Mouse (Mus musculus) intestine, embryonic 14.5 days (tissue): ENCODE measurements around the gene Lipt1. TPM values are rescaled to one million over a fixed set of nuclear protein-coding genes. Genes with fewer than 3 reads are reported as not detected.

Experiments
- ATAC-seq: fragments of 200-750 bp; cut with Nextera tagmentation; replicated peaks from 2 replicates; pipeline ENCODE4 v1.8.0; 2017; ENCODE audit warnings: low read depth, moderate number of reproducible peaks, moderate TSS enrichment, moderate library complexity; ENCODE audit not compliant: low FRiP score, low TSS enrichment
- DNase-seq: peaks from one replicate; pipeline ENCODE4 v3.0.0-alpha.2; 2018; ENCODE audit warnings: low spot score
- H3K27ac ChIP-seq: fragments of 300-500 bp; sonication (generic); 2 replicates; pipeline ENCODE4 v1.5.1; 2014; ENCODE audit warnings: low read depth, mild to moderate bottlenecking, control low read depth
- H3K27me3 ChIP-seq: fragments of 300-500 bp; sonication (generic); replicated peaks from 2 replicates; pipeline ENCODE4 v1.6.1; 2014; ENCODE audit warnings: low read length, control low read depth; ENCODE audit not compliant: control insufficient read depth, insufficient read depth
- H3K36me3 ChIP-seq: fragments of 300-500 bp; sonication (generic); 2 replicates; pipeline ENCODE4 v1.6.1; 2014; ENCODE audit warnings: low read length, control low read depth; ENCODE audit not compliant: control insufficient read depth, insufficient read depth
- H3K4me1 ChIP-seq: fragments of 300-500 bp; sonication (generic); replicated peaks from 2 replicates; pipeline ENCODE4 v1.6.1; 2014; ENCODE audit warnings: low read length, control low read depth, mixed read lengths; ENCODE audit not compliant: control insufficient read depth, insufficient read depth
- H3K4me2 ChIP-seq: fragments of 300-500 bp; sonication (generic); 2 replicates; pipeline ENCODE4 v1.6.1; 2014; ENCODE audit warnings: low read length
- H3K4me3 ChIP-seq: fragments of 300-500 bp; sonication (generic); 2 replicates; pipeline ENCODE4 v1.5.1; 2014; ENCODE audit warnings: low read depth, low read length, control low read depth, mixed read lengths
- H3K9ac ChIP-seq: fragments of 300-500 bp; sonication (generic); 2 replicates; pipeline ENCODE4 v1.6.1; 2014; ENCODE audit warnings: mild to moderate bottlenecking, low read length
- H3K9me3 ChIP-seq: fragments of 300-500 bp; sonication (generic); 2 replicates; pipeline ENCODE4 v1.6.1; 2016; ENCODE audit warnings: low read length, control low read depth; ENCODE audit not compliant: control insufficient read depth
- WGBS: fragments of 180-500 bp; shearing (Covaris S2); extraction: QIAGEN DNeasy Blood & Tissue Kit; methylation state at CpG from one replicate; pipeline ENCODE4 v1.1.7; 2014; 5-methylcytosine and 5-hydroxymethylcytosine counted together
- polyA plus RNA-seq: library from polyadenylated mRNA; unstranded; fragments of >200 nt; fragmentation: Nextera tagmentation; extraction: Ambion mirVana; gene quantifications from 2 replicates; pipeline ENCODE4 v1.2.1, GENCODE M21; 2014

Lipt1 gene
- polyA plus RNA-seq, 1 experiment from 2014 or later, result 9.6 TPM

- Histone ChIP-seq H3K27ac (no peak overlapping the region; the same call in 1 of the 2 replicates), H3K4me1 (peaks cover 15% of the 10 kb centered on the region), H3K9ac (peak overlapping the region; percentile 52), H3K27me3 (no peaks in the 10 kb centered on the region), H3K36me3 (peaks cover 6% of the 10 kb centered on the region; the same call in 1 of the 2 replicates), H3K4me2 (peak overlapping the region; percentile 89), H3K4me3 (peak overlapping the region; percentile 83), H3K9me3 (no peaks in the 10 kb centered on the region)
- DNase-seq (no peak), ATAC-seq (no peak)
- WGBS, result 82% methylated on average over 7 of the region's 7 CpGs
These were observed 17.7 kb downstream of the Lipt1 start for GRCm38 (mm10) chr1:37889206-37889605.

GRCm38 (mm10) chr1:37890025-37890652 is 18.6 kb downstream of the Lipt1 start, which contains the start of the genes Mitd1 and Mrpl30:
TSS of gene Mitd1 (minus strand) at chr1:37890411.
TSS of gene Mrpl30 (plus strand) at chr1:37890477.
- Histone ChIP-seq H3K9ac (peak within 1 kb of the TSS; percentile 52), H3K27ac (peak within 1 kb of the TSS; percentile 34; the same call in 1 of the 2 replicates), H3K4me2 (peak within 1 kb of the TSS; percentile 89), H3K27me3 (no peaks in the 10 kb centered on the region), H3K36me3 (peaks cover 12% of the 10 kb centered on the region), H3K4me1 (peaks cover 15% of the 10 kb centered on the region), H3K9me3 (no peaks in the 10 kb centered on the region), H3K4me3 (peak within 1 kb of the TSS; percentile 83)
- under 1% methylated on average over 41 of the region's 41 CpGs for WGBS
- ATAC-seq (peak; percentile 95), DNase-seq (peak; percentile 94)

- no peaks in the 10 kb centered on the region for H3K9me3 ChIP-seq
- H3K27ac ChIP-seq, result no peak overlapping the region
- H3K27me3 ChIP-seq, result no peaks in the 10 kb centered on the region
- H3K4me1 ChIP-seq, result peaks cover 15% of the 10 kb centered on the region
- WGBS, result 67% methylated on average over 3 of the region's 3 CpGs
- H3K36me3 ChIP-seq, result peaks cover 24% of the 10 kb centered on the region
- peak overlapping the region; percentile 52 for H3K9ac ChIP-seq
- DNase-seq (no peak), ATAC-seq (no peak)
- peak overlapping the region; percentile 89 for H3K4me2 ChIP-seq
- H3K4me3 ChIP-seq, result peak overlapping the region; percentile 83
These were observed 19.9 kb downstream of the Lipt1 start for GRCm38 (mm10) chr1:37891400-37891799.

DNA sequence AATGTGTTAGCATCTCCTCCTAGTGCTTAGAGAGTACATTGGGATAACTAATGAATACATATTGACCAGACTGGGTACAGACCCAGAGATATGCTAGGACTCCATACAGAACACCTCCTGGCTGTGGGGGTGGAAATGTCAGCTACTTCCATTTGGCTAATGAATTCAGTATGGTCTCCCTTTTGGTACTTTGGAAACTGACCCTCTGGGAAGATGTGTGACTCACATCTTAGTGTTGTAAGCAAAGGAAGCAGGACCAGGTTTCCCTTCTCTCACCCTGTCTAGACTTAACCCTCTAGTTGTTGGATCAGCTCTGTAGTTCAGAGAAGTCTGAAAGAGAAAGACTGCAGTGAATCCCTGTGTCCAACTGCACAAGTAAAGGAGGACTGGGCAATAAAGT is 23.1 kb downstream of the Lipt1 start:
- Histone ChIP-seq H3K9me3 (no peaks in the 10 kb centered on the region), H3K27me3 (no peaks in the 10 kb centered on the region), H3K4me2 (no peak overlapping the region), H3K36me3 (peaks cover 52% of the 10 kb centered on the region), H3K9ac (no peak overlapping the region), H3K4me1 (peaks cover 8% of the 10 kb centered on the region), H3K4me3 (no peak overlapping the region), H3K27ac (no peak overlapping the region)
- DNase-seq, result no peak
- no peak for ATAC-seq

- DNase-seq, result no peak
- ATAC-seq, result no peak
- no peak overlapping the region for H3K4me2 ChIP-seq
- H3K9me3 ChIP-seq, result no peaks in the 10 kb centered on the region
- H3K4me3 ChIP-seq, result no peak overlapping the region
- no peak overlapping the region for H3K27ac ChIP-seq
- 72% methylated on average over 4 of the region's 4 CpGs for WGBS
- H3K36me3 ChIP-seq, result peaks cover 46% of the 10 kb centered on the region
- H3K27me3 ChIP-seq, result no peaks in the 10 kb centered on the region
- no peaks in the 10 kb centered on the region for H3K4me1 ChIP-seq
- H3K9ac ChIP-seq, result no peak overlapping the region
These were observed 28.3 kb downstream of the Lipt1 start for GRCm38 (mm10) chr1:37899816-37900215.

- DNase-seq, result no peak
- Histone ChIP-seq H3K27me3 (no peaks in the 10 kb centered on the region), H3K4me3 (no peak overlapping the region), H3K4me1 (no peaks in the 10 kb centered on the region), H3K9me3 (no peaks in the 10 kb centered on the region), H3K27ac (no peak overlapping the region), H3K4me2 (no peak overlapping the region), H3K9ac (no peak overlapping the region), H3K36me3 (peaks cover 41% of the 10 kb centered on the region)
- 53% methylated on average over 6 of the region's 6 CpGs for WGBS
- ATAC-seq, result no peak
These were observed 28.8 kb downstream of the Lipt1 start for GRCm38 (mm10) chr1:37900288-37900687.

DNA sequence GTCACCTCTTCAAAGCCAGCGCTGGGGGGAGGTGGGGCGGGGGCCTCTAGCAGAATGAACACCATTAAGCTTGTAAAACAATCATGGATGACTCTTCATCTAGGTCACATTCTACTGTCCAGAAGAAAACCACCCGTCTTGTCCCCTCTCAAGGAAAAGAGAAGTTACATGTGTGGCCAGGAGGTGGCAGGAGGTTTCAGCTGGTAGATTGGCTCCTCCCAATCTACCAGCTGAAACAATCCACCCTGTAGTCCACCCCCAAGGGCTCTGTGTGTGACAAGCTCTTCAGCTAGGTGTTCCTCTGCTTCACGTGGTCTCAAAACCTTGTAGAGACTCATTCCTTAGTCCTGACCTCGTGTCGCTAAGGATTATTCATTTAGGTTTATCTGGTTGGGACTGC is 31.6 kb downstream of the Lipt1 start:
- 0 out of 2 replicates have a peak, but pooled peaks have one; percentile 15 for ATAC-seq
- DNase-seq, result no peak
- Histone ChIP-seq H3K4me3 (no peak overlapping the region), H3K9me3 (no peaks in the 10 kb centered on the region), H3K36me3 (peaks cover 17% of the 10 kb centered on the region), H3K27ac (no peak overlapping the region), H3K4me2 (no peak overlapping the region), H3K4me1 (no peaks in the 10 kb centered on the region), H3K27me3 (no peaks in the 10 kb centered on the region), H3K9ac (no peak overlapping the region)
- WGBS, result 32% methylated on average over 6 of the region's 6 CpGs

DNA sequence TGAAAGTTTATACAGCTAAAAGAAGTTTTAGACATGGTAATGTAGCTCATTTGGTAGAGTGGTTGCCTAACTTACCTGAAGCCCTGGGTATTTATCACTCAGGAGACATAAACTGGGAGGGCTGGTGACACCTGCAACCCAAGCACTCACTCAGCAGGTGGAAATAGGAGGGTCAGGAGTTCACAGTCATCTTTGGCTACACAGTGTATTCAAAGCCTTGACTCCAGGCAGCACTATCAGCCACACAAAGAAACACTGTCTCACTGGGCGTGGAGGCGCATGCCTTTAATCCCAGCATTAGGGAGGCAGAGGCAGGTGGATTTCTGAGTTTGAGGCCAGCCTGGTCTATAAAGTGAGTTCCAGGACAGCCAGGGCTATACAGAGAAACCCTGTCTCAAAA is 41.2 kb downstream of the Lipt1 start:
- H3K36me3 ChIP-seq, result no peaks in the 10 kb centered on the region
- DNase-seq, result no peak
- H3K27ac ChIP-seq, result no peak overlapping the region
- H3K27me3 ChIP-seq, result no peaks in the 10 kb centered on the region
- ATAC-seq, result no peak
- no peak overlapping the region for H3K9ac ChIP-seq
- no peaks in the 10 kb centered on the region for H3K4me1 ChIP-seq
- no peaks in the 10 kb centered on the region for H3K9me3 ChIP-seq
- no peak overlapping the region for H3K4me3 ChIP-seq
- H3K4me2 ChIP-seq, result no peak overlapping the region
- WGBS, result 82% methylated on average over 2 of the region's 2 CpGs

GRCm38 (mm10) chr1:37916393-37916792 is 44.9 kb downstream of the Lipt1 start, which contains the start of gene Lyg2:
TSS of gene Lyg2 (minus strand) at chr1:37916493.
- Histone ChIP-seq H3K27me3 (no peaks in the 10 kb centered on the region), H3K4me1 (no peaks in the 10 kb centered on the region), H3K36me3 (no peaks in the 10 kb centered on the region), H3K4me2 (no peak within 1 kb of the TSS), H3K4me3 (no peak within 1 kb of the TSS), H3K27ac (no peak within 1 kb of the TSS), H3K9ac (no peak within 1 kb of the TSS), H3K9me3 (no peaks in the 10 kb centered on the region)
- DNase-seq (no peak), ATAC-seq (no peak)
- 69% methylated on average over 5 of the region's 5 CpGs for WGBS
